Mouse (Mus musculus) C2C12 (cell line): Measurements from ENCODE around the gene Mapk3.

ENCODE experiments used
- CEBPB ChIP-seq: IDR thresholded peaks from one replicate; pipeline ENCODE4 v1.6.1; 2011; ENCODE audit warnings: low read depth, mild to moderate bottlenecking, control low read depth, moderate library complexity
- CTCF ChIP-seq: IDR thresholded peaks from one replicate; pipeline ENCODE4 v1.5.1; 2011; ENCODE audit not compliant: control insufficient read depth, insufficient read depth, insufficient read length
- MAX ChIP-seq: IDR thresholded peaks from one replicate; pipeline ENCODE4 v1.6.1; 2011; ENCODE audit warnings: mild to moderate bottlenecking, control low read depth

DNA sequence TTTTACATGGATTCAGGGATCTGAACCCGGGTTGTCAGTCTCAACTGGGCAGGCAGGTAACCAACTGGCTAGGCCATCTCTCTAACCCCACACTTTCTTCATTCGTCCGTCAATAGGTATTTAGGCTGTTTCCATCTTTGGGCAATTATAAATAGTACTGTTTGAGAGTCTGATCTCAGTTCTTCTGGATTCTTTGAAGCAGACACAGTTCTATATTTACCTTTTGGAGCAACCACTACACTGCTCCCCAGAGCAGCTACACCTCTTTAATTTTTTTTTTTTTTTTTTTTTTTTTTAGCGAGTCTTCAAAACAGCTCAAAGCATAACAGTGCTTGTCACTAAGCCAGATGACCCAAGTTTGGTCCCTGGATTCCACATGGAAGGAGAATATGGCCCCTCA lies 43.7 kb upstream of the Mapk3 start:
- TF ChIP-seq CTCF: no peak
- TF ChIP-seq CEBPB: no peak
- no peak for TF ChIP-seq MAX
